Mouse (Mus musculus) erythroblast, embryonic 14.5 days (primary cell): ENCODE measurements around the gene Nav2.

Experiments
- GATA1 ChIP-seq: IDR thresholded peaks from 2 replicates; pipeline ENCODE4 v1.6.1; 2012; ENCODE audit warnings: low read length, inconsistent platforms, mixed read lengths
- TAL1 ChIP-seq: IDR thresholded peaks from 3 replicates; pipeline ENCODE4 v1.6.1; 2012; ENCODE audit warnings: low read length, inconsistent platforms, mixed read lengths

- TF ChIP-seq GATA1 (no peak), TAL1 (no peak)
Measured at GRCm38 (mm10) chr7:49183696-49184095, 275.2 kb downstream of the Nav2 start.
